Mouse (Mus musculus) cerebellum, adult 2 months (tissue): ENCODE results near the gene Slc39a11. TPM values are rescaled to one million over a fixed set of nuclear protein-coding genes. Genes with fewer than 3 reads are reported as not detected.
"Not testable (repeated sequence)": the region's sequence is repeated elsewhere in the genome, so short reads cannot be mapped to it uniquely, and the experiment has no call there.

ENCODE experiments used
- DNase-seq, 2 experiments: peaks; one replicate each; pipeline ENCODE4 v3.0.0; 2021
- H3K27ac ChIP-seq: fragments of 200-500 bp; 2 replicates; pipeline ENCODE4 v1.5.1; 2012; ENCODE audit warnings: low read length, control low read depth, inconsistent platforms; ENCODE audit not compliant: insufficient read depth
- H3K27me3 ChIP-seq: fragments of 200-500 bp; 2 replicates; pipeline ENCODE4 v1.6.1; 2012; ENCODE audit warnings: inconsistent platforms, mild to moderate bottlenecking, low read length, moderate library complexity; ENCODE audit not compliant: control insufficient read depth, insufficient read depth
- H3K4me1 ChIP-seq: fragments of 200-500 bp; 2 replicates; pipeline ENCODE4 v1.6.1; 2011; ENCODE audit warnings: low read length; ENCODE audit not compliant: control insufficient read depth, insufficient read depth
- H3K4me3 ChIP-seq: fragments of 200-500 bp; replicated peaks from 2 replicates; pipeline ENCODE3; 2011; ENCODE audit warnings: mild to moderate bottlenecking, low read depth, low read length, control low read depth; ENCODE audit not compliant: insufficient read depth
- CTCF ChIP-seq: fragments of 200-500 bp; IDR thresholded peaks from 2 replicates; pipeline ENCODE4 v1.5.1; 2011; ENCODE audit warnings: low read depth, mild to moderate bottlenecking, control low read depth, low read length, moderate library complexity, borderline replicate concordance; ENCODE audit not compliant: insufficient read depth
- POLR2A ChIP-seq: fragments of 200-500 bp; IDR thresholded peaks from 2 replicates; pipeline ENCODE4 v1.6.1; 2011; ENCODE audit warnings: low read length, control low read depth, borderline replicate concordance; ENCODE audit not compliant: insufficient read depth
- WGBS: fragments of 180-500 bp; shearing (Covaris S2); methylation state at CpG from one replicate; pipeline ENCODE4 v1.1.7; 2018; 5-methylcytosine and 5-hydroxymethylcytosine counted together
- polyA plus RNA-seq: library from polyadenylated mRNA; depleted of rRNA; stranded (reverse); fragments of >200 nt; gene quantifications from 2 replicates; pipeline ENCODE4 v1.2.3, GENCODE M21; 2012

The Slc39a11 gene
- polyA plus RNA-seq, 1 experiment, result 14.1 TPM

- peaks cover 18% of the 10 kb centered on the region for H3K4me1 ChIP-seq
- no peak for TF ChIP-seq CTCF
- no peak for TF ChIP-seq POLR2A
- H3K4me3 ChIP-seq, result no peak overlapping the region
- H3K27me3 ChIP-seq, result no peaks in the 10 kb centered on the region
- peak in 1 of 2 experiments; percentile 25 for DNase-seq
- WGBS, result 54% methylated on average over 10 of the region's 10 CpGs
- H3K27ac ChIP-seq, result no peak overlapping the region
These were observed 16.8 kb upstream of the Slc39a11 start for GRCm38 (mm10) chr11:113666648-113667047.

DNA sequence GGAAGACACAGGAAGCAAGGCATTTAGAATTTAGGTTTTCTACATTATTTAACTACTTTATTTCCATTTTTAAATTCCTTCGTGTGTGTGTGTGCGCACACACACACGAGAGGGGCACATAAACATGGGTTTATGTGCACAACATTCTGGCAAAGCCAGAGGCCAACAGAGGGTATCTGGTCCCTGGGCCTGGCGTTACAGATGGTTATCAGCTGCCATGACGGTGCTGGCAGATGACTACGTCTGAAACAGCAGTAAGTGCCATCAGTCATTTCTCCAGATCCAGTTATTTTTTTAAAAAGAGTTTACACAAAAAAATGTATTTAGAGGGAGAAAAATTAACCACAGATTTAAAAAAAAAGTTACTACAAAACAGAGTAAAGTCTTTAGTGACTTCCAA is 16.3 kb upstream of the Slc39a11 start:
- H3K27ac ChIP-seq, result no peak overlapping the region

GRCm38 (mm10) chr11:113664279-113664678 is 14.4 kb upstream of the Slc39a11 start:
- Histone ChIP-seq H3K4me3 (no peak overlapping the region), H3K4me1 (peaks cover 26% of the 10 kb centered on the region), H3K27ac (no peak overlapping the region), H3K27me3 (no peaks in the 10 kb centered on the region)
- no peak for TF ChIP-seq CTCF
- no peak for TF ChIP-seq POLR2A
- DNase-seq, result no peak
- 66% methylated on average over 2 of the region's 2 CpGs for WGBS

More for the DNA sequence above, 16.3 kb upstream of the Slc39a11 start:
- Histone ChIP-seq H3K4me3 (no peak overlapping the region), H3K4me1 (peaks cover 23% of the 10 kb centered on the region), H3K27me3 (no peaks in the 10 kb centered on the region)
- 47% methylated on average over 6 of the region's 6 CpGs for WGBS
- TF ChIP-seq POLR2A (no peak), CTCF (no peak)
- DNase-seq, result no peak

DNA sequence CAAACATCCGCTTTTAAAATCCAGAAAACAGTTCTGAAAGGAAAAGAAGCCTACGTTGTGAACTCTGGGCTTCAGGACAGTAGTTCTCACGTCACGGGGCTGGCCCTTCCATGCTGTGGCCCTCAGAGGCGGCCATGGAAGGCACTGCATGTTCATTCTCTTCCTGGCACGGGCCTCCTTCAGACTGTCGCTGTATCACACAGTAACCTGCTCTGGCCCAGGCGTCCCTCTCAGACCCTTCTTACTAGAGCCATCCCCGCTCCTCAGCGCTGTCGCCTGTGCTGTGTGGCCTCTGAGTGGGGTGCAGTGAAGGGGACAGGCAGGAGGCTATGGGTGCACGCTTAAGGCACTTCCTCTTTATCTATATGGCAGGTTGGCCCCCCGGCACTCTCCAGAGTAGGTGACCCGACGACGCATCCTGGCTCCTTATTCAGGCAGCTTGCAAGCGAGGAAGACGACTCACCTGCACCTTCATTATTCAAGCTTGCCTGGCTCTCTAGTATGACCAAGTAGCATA is 12.0 kb upstream of the Slc39a11 start:
- WGBS, result 72% methylated on average over 18 of the region's 18 CpGs
- peaks cover 22% of the 10 kb centered on the region for H3K4me1 ChIP-seq
- no peak overlapping the region for H3K27ac ChIP-seq
- no peak for TF ChIP-seq POLR2A
- peak in 1 of 2 experiments; percentile 31 for DNase-seq
- H3K27me3 ChIP-seq, result no peaks in the 10 kb centered on the region
- no peak overlapping the region for H3K4me3 ChIP-seq

DNA sequence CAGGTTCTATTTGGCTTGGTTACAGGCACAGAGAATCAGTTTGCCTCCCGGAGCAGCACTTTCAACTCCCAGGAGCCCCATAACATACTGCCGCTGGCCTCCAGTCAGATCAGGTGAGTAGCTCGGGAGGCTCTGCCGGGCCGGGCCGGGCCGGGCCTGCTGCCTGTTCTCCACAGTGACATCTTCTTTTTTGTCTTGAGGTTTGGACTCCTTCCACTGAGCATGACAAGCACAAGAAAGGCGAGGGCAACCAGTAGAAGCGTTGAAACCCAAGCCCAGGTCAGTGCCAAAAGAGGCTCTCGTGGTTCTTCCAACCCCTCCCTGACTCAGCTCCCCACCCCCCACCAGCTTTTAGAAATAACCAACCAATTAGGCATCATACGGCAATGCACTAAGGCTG is 11.1 kb upstream of the Slc39a11 start:
- Histone ChIP-seq H3K4me1 (peaks cover 27% of the 10 kb centered on the region), H3K27me3 (no peaks in the 10 kb centered on the region), H3K4me3 (no peak overlapping the region), H3K27ac (no peak overlapping the region)
- 10% methylated on average over 11 of the region's 11 CpGs for WGBS
- TF ChIP-seq CTCF (no peak), POLR2A (no peak)
- peak; percentile 50 to 64 for DNase-seq

- not testable (repeated sequence) for H3K4me3 ChIP-seq
These were observed 10.3 kb upstream of the Slc39a11 start for GRCm38 (mm10) chr11:113660213-113660612.

DNA sequence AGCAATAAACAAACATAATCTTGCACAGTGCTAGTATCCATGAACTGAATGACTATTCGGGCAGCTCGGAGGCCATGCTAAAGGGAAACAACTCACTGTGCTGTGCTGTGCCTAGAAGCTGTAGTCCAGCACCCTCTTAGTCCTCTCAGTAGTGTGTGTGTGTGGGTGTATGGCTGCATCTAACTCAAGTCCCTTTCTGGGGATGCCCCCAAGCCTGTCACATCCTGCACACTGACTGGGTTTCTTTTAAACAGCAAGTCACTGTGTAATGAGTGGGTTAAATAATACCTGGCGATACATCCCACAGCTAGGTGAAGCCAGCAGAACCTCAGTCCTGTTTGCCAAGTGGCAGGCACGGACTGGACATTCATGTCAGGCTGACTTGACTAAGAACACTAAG is 8.9 kb upstream of the Slc39a11 start:
- TF ChIP-seq CTCF (no peak), POLR2A (no peak)
- H3K4me1 ChIP-seq, result peaks cover 45% of the 10 kb centered on the region
- no peak overlapping the region for H3K4me3 ChIP-seq
- no peaks in the 10 kb centered on the region for H3K27me3 ChIP-seq
- 73% methylated on average over 4 of the region's 4 CpGs for WGBS
- no peak for DNase-seq
- no peak overlapping the region for H3K27ac ChIP-seq

More at GRCm38 (mm10) chr11:113660213-113660612, 10.3 kb upstream of the Slc39a11 start:
- peaks cover 34% of the 10 kb centered on the region for H3K4me1 ChIP-seq
- H3K27ac ChIP-seq, H3K27me3 ChIP-seq, DNase-seq: not testable (repeated sequence)
- 97% methylated on average over 3 of the region's 3 CpGs for WGBS

GRCm38 (mm10) chr11:113658319-113658718 is 8.4 kb upstream of the Slc39a11 start:
- WGBS, result 77% methylated on average over 8 of the region's 8 CpGs
- TF ChIP-seq POLR2A (no peak), CTCF (no peak)
- DNase-seq, result no peak
- Histone ChIP-seq H3K4me1 (peaks cover 48% of the 10 kb centered on the region), H3K27me3 (no peaks in the 10 kb centered on the region), H3K4me3 (no peak overlapping the region), H3K27ac (no peak overlapping the region)
